Mouse (Mus musculus) urinary bladder, adult 2 months (tissue): ENCODE data around the gene Eif5b. TPM values are rescaled to one million over a fixed set of nuclear protein-coding genes. Genes with fewer than 3 reads are reported as not detected.
"Not testable (repeated sequence)": the region's sequence is repeated elsewhere in the genome, so short reads cannot be mapped to it uniquely, and the experiment has no call there.

Experiments
- DNase-seq: peaks from one replicate; pipeline ENCODE4 v3.0.0; 2022; ENCODE audit warnings: low spot score
- polyA plus RNA-seq: library from polyadenylated mRNA; depleted of rRNA; stranded (reverse); fragments of >200 nt; gene quantifications from 2 replicates; pipeline ENCODE4 v1.2.3, GENCODE M21; 2012

The Eif5b gene
- polyA plus RNA-seq, 1 experiment: 26.0 TPM

DNA sequence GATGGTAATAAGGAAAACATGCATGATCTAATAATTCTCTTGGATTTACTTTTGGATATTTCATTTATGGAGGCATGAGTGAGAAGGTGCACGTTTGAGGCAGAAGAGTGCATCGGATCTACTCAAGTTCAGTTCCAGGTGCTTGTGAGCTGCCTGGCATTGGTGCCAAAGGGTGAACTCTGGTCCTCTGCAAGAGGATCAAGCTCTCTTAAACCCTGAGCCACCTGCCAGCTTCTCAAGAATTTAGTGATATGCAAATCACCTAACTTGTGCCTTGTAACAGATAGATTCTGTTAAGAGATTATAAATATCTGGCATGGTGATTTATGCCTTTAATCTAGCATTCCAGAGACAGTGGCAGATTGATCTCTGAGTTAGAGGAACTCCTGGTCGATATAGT is 5.2 kb downstream of the Eif5b start:
- no peak for DNase-seq

DNA sequence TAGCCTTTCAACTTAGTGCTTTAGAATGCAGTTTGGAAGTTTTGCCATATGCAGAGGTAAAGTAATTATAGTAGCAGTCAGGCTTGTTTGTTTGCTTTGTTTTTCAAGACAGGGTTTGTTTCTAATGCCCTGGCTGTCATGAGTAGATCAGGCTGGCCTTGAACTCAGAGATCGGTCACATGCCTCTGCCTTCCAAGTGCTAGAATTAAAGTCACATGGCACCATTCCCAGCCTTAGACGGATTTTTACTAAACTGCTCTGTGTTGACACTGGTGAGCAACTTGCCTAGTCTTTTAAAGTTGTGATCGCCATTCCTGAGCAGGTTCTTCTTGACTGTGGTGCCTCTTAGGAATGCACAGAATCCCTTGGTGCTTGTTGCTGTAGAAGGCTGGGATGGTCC is 8.9 kb downstream of the Eif5b start:
- DNase-seq: no peak

DNA sequence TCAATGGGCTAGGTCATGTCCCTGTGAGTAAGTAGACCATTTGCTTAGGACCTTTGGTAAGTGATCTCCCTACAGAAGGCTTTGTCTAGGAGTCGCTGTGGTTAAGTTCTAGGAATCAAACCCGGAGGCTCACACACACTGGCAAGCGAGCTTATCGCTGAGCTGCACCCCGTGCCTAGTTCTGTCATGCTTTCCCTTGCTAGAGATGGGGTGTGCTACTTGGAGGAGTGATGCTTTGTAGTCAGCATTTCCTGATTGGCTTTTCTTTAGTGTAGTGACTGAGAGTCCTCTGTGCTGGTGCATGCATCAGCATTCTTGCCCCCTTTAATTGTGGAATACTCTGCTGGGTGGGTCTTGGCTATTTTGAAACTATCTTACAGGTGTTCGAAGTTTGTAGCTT is 13.8 kb downstream of the Eif5b start:
- DNase-seq: no peak

DNA sequence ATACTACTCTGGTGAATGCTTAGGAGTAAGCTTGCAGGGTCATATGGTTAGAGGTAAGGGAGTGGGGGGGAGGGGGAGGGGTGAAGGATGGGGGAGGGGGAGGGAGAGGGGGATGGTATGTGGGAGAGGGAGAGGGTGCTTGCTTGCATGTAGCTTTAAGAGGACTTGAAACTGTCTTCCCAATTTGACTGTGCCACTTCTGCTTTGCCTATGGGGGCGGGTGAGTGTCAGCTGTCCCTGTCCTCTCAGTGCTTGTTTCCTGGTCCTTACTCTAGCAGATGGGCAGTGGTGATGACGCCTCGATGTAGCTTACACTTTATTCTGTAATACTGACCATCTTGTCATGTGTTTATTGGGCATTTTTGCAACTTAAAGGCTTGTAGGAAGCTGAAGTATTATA is 14.3 kb downstream of the Eif5b start:
- DNase-seq: no peak

DNA sequence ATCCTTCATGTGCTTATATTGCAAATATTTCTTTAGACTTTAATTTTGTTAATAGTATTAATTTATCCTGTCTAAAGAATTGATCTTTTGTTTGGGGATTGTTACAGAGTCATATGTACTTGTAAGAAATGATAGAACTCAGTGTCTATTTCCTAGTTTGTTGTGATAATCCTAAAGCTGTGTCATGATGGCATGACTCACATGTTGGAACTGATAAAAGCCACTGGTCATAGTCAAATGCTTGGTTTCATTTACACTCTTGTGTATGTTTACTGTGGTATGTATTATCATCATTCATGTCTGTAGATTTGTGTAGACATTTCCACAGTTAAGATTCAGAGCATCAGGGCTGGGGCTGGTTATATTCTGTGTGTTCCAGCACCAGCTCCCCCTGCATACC is 14.7 kb downstream of the Eif5b start:
- DNase-seq: no peak

DNA sequence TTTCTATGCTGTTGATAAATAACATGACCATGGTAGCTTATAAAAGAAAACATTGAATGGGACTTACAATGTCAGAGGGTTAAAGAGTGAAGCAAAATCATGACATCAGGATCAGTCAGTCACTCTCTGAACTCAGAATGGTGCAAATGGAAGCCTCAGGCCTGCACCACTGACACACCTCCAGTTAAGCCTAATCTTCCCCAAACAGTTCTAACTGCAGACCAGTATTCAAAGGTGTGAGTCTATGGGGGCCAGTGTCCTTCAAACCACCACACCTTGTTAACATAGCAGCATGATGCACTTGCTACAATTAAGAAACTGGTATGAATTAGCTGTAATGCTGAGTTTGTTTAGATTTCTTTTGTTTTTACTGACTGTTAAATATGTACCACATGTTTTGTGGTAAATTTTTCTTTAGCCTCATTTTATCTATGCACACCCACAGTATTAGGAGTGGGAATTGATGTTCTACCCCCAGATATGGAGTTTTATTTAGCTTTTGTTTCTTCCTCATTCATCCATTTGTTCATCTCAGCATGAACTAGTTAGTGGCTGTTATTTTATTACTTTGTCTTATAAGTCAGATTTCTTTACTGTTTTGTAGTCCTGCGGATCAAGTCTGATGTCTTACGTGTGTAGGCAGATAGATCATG is 16.9 kb downstream of the Eif5b start:
- DNase-seq: no peak

DNA sequence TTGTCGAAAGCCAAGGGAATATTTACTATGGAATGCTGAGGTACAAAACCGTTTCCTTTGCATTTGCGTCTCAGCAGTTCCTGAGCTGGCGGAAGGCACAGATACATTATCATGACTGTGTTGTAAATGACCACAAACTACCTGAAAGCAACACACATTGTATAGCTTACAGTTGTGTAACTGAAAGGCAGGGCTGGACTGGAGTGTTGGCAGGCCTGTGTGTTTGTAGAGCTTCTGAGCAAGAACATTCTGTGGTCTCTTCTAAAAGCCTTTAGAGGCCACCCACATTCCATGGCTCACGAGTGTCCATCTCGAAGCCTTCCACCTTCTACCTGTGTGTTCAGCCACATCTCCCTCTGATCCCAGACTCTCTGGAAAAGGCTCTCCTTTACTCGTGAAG is 29.5 kb downstream of the Eif5b start:
- no peak for DNase-seq

DNA sequence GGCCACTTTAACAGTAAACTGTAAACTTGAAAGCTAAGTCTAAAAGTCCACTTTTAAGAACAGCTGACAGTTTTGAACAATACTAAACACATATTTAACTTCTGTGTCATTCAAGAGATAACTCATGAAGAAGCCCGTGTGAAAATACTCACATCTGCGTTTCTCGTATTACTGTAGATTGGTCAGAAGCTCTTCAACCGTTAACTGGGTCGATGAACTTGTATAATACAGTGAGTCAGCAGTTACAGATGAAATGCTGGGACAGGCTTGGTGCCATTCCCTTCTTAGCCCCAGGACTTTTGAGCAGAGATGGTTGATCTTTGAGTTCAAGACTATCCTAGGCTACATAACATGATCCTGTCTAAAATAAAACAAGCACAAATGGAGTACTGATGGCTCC is 33.6 kb downstream of the Eif5b start:
- no peak for DNase-seq

DNA sequence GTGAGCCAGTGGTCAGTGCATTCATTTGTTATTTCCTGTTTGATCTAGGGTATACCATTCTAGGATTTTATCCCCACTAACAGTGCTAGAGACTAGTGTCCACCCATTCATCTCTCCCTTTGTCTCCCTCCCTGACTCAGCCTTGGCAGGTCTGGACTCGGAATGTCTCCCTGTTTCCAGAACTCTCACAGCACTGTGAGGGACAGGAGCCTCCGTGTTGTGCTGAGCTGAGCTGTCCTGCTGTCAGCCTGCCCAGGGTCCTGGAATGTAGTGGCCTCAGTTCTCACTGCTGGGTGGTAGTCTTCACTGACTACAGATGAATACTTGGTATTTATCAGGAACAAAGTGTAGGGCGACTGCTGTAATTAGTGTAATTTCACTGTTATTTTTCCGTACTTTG is 37.7 kb downstream of the Eif5b start:
- no peak for DNase-seq

DNA sequence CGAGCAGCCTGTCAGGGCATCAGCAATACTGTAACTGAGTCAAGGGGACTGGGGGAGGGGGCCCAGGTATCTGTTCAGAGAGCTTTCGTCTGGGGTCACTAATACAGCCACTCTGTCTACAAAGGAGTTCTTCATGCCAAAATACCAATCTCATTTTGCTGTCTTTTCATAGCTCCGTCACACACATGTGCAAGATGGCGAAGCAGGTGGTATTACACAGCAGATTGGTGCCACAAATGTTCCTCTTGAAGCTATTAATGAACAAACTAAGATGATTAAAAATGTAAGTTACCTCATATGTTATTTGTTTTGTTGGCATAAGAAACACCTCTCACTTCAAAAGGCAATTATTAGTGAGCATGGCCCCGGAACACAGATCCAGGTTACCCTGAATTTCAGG is 39.6 kb downstream of the Eif5b start:
- DNase-seq: no peak

DNA sequence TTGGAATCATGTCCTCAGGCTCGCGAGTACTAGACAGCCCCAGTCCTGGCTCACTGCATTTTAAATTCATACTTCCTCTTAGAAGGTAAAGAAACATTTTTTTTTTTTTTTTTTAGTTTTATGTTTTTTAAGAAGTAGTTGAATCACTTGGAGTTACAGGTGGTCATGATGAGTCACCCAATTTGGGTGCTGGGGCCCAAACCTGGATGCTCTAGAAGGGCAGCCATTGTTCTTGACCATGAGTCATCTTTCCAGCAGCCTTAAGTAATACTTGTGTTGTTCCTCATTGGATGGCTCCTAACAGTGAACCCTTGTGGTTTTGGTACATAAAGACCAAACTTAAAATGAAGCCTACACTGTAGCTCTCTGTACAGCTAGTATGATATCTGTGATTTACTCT is 41.1 kb downstream of the Eif5b start:
- DNase-seq: no peak

DNA sequence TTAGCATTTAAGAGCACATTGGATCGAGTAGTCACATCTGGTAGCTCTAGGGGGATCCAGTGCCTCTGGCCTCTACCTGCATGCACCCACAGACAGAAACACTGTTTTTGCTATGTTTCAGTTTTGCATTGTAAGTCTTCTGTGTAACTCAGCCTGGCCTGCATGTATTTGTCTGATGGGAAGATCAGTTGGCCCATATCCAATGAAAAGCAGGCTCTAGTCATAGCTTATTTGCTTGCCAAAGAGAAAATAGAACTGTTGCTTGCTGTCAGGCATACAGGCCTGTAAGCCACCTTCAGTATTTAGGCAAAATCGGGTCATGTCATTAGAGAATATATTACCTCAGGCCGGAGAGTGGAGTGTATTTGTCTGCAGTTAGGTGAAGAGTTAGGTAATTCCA is 50.3 kb downstream of the Eif5b start:
- DNase-seq: no peak

DNA sequence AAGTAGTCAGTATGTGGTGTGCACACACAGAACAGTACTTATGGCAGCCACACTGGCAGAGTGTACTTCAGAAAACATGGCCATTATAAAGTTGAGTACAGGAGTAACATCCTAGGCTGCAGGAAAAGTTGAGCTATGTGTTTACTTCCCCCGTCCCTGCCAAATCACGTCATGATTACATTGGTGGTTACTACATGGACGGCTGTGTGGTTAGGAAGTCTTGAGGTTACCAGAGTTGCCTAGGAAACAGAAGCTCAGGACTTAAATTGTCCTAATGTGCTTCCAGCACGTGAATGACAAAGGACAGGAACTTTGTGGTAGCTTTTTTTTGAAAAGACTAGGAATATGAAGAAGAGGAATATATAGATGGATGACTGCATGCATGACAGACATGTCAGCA is 51.8 kb downstream of the Eif5b start:
- DNase-seq: no peak

DNA sequence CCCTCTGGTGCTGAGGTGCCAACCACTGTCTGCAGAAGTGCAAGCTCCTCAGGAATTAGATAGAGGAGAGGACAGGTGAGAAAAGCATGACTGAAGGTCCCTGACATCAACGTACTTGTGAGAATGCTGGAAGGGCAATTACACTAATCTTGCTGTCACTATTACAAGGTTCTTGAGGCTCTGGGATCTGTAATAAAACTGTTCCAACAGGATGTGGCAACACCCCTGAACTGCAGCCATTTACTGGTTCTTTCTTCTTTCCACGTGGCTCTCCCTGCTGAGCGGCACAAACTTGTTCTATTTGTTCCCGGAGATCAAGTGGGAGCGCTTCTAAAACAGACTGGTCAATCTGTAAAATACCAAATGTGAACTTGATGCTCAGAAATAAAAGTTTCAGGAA is 57.4 kb downstream of the Eif5b start:
- DNase-seq: no peak

DNA sequence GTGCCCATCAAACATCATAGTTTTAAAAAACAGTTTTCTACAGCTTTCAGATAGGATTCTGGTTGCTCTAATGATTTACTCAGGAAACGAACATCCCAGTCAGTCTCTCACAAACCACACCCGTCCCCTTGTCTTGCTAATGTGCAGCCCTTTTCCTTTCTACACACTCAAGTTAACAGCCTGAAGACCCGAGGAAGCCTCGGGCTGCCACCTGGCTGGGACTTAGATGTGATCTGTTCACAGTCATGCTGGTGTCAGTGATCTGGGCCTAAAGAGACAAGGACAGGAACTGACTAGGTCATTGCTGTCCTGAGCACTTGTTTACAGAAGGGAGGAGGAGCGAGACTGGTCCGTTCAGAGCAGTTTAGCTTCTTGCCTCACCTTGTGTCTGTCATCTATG is 60.6 kb downstream of the Eif5b start:
- no peak for DNase-seq

DNA sequence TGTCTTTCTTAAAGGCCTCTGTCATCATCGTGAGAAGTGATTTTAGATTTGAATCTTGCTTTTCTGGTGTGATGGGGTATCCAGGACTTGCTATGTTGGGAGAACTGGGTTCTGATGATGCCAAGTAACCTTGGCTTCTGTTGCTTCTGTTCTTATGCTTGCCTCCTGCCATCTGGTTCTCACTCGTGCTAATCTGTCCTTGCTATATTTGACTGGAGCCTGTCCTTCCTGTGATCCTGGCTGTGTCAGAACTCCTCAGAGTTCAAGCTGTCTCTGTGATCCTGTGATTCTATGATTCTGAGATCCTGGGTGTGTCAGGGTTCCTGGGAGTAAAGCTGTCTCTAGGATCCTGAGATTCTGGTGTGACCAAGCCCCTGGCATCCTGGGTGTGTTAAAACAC is 64.3 kb downstream of the Eif5b start:
- not testable (repeated sequence) for DNase-seq

DNA sequence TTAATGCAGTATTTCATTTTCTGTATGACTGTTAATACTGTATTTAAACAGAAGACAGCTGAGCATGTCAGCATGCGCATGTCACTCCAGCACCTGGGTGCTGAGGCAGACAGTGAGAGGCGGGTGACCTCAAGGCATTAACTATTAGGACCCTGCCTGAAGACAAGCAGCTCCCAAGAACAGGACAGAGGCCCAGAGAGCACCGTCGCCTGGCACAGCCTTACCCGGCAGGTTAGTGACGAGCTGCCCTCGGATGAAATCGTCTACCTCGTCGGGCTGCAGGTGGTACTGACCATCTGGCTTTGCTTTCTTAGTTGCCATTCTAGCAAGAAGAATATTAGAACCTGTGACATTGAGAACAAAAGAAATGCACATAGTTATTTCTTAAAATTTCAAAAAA is 69.5 kb downstream of the Eif5b start:
- no peak for DNase-seq

DNA sequence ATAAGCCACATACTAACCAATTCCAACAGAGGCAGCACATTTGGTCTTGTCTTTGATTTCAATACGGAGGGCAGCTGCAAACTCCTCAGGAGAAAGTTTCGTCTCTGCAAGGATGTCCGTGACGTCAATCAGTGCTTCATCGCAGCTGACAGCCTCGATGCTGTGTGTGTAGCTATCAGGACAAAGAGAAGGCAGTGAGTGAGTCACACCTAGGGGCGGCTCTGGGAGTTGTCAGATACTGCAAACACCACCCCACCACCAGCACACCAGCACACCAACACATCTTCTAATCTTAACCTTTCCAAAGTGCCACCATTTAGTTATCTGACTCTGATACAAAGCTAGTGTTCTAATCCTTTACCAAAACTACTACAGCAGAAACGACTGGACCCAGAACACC is 73.5 kb downstream of the Eif5b start:
- no peak for DNase-seq

DNA sequence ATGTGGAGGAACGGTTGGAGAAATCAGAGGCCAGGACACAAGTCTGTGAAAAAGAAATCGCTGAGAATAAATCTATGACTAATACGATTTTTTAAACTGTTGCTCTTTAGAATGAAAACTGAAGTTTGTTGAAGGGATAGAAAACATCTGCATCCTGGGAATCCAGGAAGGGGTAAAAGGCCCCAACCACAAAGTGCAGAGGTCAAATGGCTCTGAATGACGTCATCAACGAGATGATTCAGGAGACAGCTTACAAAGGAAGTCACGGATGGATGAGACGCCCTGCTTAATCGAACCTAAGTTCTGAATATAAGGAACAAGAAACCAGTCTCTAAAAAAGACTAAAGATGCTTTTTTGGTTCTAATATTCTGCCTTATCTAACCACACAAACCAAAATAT is 83.5 kb downstream of the Eif5b start:
- no peak for DNase-seq

DNA sequence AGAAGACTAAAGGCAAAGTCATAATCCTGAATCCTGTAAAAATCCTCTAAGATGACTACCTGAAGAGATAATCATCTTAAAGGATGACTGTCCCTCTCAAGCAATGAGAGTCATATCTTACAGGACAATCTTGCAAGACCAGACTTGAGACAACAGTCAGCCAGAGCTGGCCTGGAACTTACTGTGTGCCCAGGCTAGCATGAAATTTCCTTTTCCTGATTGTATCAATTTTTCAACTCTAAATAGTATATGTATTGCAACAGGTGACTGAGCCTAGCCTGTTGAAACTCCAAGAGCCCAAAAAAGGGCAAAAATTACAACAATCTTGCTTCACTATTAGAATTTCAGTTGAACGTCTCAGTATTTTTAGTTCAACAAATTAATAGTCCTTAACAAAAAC is 105.4 kb downstream of the Eif5b start:
- DNase-seq: no peak

DNA sequence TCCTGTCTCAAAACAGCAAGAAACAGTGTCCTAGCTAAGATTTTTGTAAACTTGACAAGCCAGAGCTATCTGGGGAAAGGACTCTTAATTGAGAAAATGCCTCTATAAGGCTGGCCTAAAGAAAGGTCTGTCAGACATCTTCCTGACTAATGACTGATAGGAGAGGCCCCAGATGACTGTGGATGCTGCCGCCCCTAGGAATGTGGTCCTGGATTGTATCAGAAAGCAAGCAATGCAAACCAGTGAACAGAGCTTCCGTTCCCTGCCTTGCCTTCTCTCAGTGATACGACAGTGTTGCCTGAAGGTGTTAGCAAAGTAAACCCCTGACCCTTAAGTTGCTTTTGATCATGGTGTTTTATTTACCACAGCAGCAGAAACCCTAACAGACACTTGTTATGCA is 106.0 kb downstream of the Eif5b start:
- no peak for DNase-seq
